Mouse (Mus musculus): ENCODE measurements at regions not wholly inside any gene's neighbourhood (a gene's known extent, or its start where the extent isn't known, plus 50 kb on each side); places are given as distances from the start of the nearest gene placed in this dataset.

DNA sequence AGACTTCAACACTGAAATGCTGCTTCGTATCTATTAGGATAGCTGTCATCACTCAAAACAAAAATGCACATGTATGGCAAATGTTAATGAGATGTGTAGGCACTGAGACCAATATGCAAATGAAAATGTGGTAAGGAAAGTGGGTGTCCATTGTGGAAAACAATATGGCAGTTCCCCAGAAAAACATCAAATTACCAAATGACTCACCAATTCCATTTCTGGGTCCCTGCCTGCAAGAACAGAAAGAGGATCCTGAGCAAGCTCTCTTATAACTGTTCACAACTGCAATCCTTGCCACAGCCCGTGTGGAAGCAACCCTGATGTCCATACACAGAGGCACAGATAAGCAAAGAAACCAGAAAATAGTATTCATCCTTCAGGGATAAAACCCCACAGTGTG is 442.0 kb downstream of the Defb40 start:
- DNase-seq: no peak

DNA sequence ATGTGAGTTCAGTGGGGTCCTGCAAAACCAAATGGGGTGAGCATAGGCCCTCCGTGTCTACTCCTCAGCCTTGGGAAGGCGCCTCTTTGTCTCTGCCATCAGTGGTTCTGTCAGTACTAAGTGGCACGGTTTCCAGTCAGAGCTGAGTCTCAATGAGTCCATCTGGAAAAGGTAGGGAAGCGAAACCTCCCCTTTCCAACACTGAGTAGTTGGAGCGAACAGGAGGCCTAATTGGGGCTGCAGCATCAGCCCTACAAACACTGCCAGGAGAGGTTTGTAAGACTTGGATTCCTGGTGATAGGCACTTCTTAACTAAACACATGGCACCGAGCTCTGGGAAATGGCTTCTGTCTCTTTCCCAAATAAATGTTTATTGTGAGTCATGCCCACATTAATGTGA is 449.9 kb downstream of the Defb40 start:
- DNase-seq: no peak

DNA sequence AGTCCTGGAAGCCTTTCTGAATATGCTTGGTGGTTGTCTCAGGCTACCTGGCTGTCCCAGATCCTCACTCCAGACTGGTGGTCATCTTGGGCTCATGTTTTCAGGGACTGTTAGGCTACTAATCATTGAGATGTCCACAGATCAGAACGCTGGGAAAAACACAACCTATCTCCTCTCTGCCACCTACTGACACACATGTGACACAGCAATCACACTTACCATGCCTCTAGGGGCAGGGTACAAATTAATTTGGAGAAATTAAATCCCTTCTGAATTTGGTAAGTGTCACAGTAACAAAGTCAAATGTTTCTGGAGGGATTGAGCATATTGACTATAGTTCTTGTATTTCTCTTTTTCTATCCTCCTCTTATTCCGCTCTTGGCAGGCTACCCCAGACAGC is 465.6 kb downstream of the Defb40 start:
- no peak for DNase-seq

DNA sequence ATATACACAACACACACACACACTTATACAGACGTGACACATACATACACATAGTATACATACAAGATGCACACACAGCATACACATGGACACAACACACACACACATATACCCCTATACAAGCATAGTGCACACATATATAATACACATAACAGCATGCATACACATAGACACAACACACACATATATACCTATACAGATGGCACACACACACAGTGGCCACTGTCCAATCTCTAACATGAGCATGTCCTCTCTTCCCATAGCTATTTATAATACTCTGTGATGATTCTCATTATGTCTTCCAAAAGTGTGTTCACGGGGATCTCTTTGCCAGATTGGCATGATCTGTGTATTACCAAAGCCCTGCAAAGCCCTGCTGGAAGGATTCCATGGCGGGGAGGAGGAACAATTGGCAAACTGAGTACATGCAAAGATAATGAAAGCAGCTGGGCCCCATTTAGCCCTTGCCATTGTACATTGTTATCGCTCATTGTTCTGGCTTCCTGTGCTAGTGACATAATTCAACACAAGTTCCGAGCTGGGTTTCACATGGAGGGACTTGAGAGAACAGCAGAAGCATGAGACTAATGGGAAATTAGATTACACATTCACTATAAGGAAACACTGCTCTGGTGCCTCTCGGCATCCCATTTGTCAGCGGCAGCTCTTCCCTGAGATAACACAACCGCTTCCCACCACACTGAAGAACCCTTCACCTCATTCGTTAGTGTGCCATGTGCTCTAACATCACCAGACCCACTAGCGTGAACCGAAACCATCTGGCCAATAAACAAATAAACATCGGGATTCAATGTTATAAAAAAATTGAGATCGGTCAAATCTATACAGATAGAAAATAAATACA is 471.7 kb downstream of the Defb40 start:
- no peak for DNase-seq

DNA sequence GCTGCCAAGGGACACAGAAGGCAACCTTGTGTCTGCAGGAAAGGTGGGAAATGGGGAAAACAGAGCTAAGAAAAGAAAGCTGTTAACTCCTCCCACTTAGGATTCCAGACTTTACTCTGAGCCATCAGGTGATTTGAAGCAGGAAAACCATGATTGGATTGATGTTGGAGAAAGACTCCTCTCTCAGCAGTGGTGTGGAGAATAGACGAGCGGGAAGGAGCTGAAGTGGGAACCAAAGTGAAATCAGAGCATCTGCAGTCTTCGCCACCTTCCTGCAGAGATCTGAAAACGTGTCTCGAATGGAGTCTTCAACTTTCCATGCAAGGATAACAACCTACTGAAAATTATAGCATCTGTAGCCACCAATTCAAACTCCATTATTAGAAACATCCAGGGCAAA is 487.4 kb downstream of the Defb40 start:
- DNase-seq: no peak

DNA sequence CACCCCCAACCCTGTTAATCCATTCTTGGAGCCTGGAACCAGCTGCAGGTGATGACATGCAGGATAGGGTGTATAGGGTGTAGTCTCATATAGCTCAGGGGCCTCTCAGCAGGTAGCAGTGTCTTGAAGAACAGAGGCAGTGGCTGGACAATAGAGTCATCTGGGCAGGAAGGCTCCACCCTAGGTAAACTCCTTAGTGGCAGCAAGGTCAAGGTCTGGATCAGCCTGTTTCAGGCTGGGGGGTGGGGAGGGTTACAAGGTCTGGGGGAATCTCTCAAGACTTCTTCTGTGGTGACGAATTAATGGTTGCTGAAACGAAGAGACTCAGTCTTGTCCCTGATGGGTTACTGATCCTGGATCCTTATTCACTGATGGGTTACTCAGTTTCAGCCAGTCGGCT is 498.0 kb downstream of the Defb40 start:
- DNase-seq: no peak

DNA sequence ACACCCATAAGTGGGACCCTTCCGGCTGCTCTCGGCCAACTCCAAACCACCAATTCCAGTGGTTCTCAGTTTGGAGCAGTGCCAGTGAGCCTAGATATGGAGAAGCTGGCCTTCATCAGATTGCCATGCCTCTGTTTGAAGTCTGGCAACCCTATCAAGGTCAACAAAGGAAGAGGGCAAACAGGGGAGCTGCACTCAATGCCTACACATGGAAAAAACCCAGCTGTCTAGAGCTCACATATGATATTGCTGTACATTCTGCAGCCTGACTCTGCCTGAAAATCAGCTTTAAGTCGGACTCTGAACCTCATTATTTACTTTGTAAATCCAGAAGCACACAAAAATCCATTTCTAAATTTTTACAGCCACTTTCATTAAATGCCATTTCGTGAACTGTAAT is 499.9 kb downstream of the Defb40 start:
- no peak for DNase-seq

DNA sequence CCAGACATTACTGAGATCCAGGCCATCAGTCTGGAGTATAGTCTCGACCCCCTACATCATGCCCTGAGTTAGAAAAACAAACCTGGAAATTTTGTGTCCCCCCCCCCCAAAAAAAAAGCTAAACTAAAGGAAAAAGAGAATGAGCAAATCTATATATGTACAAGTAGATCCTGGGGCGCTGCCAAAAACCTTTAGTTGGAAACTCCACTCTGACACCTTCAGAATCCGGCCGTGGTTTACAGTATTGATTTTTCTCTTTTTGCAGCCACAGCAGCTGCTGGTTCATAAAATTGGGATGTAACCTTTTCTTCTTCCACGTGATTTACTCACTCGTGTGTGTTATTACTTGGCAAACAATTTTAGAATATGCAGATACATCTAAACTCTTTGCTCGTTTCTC is 510.5 kb downstream of the Defb40 start:
- DNase-seq: no peak

DNA sequence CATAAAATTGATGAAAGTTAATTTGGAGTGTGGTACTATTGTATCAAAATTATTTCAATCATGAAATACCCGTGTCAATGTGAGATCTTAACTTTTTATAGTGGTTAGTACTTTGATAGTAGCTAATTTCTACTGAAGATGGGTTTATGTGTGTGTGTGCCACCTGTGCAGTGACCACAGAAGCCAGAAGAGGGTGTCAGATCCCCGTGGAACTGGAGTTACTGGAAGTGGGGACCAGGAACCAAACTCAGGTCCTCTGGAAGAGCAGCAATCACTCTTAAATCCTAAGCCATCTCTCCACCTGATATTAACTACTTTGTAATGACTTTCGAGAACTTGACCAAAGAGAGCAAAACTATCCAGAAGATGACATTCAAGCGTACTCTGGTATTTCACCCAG is 517.4 kb downstream of the Defb40 start:
- DNase-seq: no peak

DNA sequence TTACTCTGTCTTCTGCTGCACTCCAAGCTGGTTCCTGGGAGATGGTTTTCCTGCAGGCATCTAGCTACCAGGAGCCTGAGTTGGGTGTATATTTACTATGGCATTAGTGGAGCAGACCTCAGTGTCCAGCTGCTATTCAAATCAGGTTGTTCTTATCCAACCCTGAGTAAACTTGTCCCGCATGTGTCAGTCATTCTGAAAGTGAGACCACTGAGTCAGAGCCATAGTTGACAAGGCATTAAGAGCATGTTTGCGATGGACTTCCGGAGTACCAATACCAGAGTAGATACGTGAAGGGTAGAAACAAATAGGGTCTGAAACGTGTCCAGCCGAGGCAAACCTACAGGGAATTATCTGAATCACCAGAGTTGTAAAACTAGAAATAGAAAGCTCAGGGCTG is 520.6 kb downstream of the Defb40 start:
- DNase-seq: no peak

DNA sequence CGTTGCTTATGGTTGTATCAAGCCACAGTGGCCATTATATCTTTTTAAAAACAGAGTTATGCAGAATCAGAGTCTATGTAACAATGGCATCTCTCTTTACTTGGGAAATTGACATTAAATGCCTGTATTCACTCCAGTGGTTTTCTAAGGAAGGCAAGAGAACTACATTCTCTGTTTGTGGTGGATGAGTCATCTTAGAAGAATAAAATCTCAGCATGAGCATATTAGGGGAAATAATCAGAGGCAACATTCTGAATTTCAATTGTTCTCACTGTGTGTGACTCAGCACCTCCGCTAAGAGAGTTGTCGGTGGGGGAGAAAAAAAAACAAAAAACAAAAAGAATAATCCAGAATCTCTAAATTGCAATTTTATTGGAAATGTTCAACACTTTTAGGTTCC is 529.0 kb downstream of the Defb40 start:
- no peak for DNase-seq

DNA sequence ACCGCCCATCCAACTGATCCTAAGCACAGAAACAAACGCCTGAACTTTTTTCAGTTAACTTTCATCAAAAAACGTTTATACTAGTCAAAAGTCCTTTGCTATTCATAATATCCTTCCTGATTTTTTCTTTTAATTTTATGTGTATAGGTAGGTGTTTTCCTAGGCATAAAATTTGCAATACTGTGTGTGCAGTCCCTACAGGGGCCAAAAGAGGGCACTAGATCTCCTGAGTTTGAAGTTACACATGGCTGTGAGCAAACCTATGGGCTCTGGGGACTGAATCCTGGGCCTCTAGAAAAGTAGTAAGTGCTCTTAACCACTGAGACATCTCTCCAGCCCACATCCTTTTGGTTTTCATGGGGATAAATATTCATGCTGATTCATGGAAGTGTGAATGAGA is 535.8 kb downstream of the Defb40 start:
- DNase-seq: no peak

DNA sequence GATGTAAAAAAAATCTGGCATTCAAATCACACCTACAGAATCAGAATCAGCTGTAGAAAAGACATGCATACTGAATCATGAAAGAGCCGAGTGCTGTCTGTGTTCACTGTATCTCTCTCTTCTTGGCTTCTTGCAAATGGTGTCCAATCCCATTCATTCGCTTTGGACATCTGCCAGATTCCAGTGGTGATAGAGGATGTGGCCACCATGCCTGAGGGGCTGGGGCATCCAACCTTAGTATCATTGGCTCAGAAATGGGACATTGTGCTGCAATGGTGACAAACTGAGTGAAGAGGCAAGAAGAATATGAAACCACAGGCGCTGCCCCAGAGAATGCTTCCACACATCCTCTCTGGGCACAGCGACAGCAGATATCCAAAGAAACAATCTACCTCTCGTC is 555.2 kb downstream of the Defb40 start:
- no peak for DNase-seq

DNA sequence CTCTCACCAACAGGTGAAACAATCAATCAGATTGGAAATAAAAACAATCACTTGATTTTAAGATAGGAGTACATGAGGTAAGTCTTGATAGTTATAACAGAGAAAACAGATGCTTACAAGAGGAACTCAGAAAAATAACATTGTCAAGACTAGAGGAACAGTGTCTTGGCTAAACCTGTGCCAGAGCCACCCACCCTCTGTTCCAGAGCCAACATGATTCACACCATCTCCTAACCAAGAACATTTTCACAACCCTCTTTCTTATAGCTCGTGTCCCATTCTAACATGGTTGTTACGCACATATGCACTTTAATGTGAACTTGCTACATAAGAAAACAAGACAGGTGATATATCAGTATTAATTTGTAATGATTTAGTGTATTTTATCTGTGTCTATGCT is 565.6 kb downstream of the Defb40 start:
- DNase-seq: no peak

DNA sequence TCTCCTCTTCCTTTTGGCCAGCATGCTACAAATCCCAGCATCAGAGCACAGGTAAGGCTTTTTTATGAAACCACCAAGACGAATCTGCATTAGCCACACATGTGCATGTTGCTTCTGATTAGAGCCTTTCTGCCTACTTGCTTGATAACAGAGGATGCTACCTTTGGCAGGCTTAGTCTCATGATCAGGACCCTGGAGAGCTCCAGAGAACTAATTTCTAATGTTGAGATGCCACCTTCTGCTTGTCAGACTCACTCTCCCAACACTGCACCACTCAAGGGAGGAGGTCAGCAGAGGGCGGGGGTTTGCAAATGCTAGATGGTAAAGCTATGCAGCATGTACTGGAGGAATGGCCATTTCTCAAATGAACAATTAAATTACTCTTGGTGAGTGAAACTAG is 571.6 kb downstream of the Defb40 start:
- no peak for DNase-seq

DNA sequence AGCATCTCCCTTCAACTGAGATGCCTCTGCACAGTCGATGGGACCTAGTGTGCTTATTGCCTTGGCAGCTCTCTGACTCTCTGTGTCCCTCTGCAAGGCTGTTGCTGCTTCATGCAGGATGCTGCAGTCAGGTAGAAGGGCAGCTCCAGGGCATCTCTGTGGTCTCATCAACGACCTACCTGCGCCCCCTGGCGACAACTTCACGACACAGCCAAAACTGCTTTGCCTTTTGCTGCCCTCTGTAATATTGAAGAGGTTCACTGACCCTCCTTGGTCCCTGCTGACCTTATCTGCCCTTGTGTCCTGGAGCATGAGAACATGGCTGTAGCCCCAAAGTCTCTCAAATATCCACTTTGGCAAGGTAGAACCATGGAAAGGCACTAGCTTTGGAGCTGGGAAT is 589.7 kb downstream of the Defb40 start:
- DNase-seq: peak; percentile 9

DNA sequence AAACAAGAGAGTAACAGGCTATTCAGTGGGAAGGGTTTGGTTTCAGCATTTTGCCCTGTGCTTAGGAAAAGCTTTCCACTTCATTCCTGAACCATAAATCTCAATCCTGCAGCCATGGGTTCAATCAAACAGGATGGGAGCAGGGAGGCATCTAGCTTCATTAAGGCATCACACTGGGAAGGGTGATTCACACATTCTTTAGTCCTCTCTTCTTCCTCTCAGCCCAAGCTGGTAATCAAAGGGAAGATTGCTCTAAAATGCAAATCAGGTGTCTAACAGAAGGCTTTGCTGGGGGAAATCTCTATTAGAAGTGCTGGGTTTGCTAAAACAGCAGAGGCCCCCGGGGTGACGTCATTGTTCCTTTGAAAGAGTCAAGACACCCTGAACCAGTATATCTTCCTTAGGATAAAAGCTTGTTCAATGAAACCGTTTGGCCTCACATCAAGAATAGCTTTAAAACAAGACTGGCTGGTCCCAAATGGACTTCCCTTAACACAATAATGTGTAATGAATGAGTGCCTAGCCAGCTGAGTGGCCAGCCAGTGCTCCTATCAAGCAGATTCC is 596.4 kb downstream of the Defb40 start:
- no peak for DNase-seq

DNA sequence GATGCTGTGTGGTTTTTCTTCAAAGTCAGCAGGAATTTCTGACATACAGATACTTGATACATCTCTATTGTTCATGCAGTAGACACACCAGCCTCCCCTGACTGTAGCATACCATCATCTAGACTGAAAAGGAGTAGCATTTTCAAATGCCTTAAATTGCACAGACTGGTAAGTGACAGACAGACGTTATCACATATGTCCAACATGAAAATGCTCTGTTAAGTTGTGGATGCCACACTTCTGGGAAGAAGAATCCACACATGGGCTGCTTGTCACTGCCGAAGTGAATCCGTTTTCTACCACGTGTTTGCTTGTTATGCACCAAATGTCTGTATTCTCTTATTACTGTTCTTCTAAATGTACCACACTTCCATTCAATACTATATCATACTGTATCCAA is 629.3 kb downstream of the Defb40 start:
- no peak for DNase-seq

DNA sequence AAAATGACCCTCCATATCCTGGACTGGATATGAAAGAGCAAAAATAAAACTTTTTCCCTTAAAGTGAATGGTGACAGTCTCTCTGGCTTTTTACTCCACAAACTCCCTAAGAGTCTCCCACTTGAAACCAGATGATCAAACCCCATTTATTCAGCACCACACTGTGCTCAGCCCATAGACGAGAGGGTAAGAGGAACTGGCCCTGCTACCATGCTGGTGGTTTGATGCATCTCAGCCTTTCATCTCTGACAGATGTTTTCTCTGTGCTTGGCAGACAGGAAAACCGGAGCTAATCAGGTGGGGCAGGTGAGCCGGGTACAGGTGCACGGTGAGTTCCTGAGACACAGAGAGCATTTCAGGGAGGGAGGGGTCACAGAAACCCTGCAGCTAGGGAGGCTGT is 631.8 kb downstream of the Defb40 start:
- no peak for DNase-seq

DNA sequence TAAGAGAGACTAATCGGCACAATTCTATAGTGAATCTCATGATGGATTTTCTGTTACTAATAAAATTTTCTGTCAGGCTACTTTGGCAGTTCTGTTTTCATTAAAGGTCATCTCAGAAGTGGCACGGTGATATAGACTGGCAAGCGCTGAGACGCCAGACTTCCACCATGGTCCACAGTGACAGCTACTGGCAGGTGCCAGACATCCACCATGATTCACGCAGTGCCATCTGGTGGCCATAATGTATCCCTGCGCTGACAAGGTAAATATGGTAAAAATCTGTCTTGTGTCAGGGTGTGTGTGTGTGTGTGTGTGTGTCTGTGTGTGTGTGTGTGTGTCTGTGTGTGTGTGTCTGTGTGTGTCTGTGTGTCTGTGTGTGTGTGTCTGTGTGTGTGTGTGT is 632.7 kb downstream of the Defb40 start:
- DNase-seq: peak; percentile 13

DNA sequence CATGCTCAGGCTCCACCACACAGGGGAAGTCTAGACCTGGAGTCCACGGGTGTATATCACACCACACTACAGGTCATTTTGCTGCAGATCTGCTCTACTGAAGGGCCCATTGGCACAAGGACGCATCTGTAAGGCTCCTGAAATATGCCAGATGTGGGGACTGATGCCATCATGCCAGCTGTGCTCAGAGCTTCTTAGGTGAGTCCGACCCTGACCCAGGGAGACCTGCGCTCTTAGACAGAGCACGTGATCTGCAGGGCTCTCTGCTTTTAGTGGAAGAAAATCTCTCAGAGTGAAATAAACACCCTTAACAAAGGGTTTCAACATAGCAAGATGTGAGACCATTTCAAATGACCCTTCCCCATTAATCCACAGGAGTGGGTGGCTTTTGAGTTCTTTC is 633.2 kb downstream of the Defb40 start:
- DNase-seq: no peak

DNA sequence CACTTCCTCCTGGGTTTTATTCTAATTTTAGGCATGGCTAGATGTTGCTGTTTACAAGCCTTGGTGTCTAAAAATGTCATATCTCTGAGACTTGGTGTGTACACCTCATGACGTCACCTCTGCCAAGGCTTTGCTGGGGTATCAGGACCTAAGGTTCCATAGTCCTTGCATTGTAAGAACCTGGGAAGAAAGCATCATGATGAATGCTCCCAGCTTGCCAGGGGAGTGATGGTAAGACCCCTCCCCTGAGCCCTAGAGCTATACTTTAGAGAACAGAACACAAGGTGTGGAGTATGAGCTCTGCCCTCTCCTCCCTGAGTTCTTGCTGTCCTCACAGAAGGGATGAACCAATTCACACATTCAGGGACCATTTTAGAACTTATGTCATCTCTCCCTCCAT is 642.5 kb downstream of the Defb40 start:
- no peak for DNase-seq

DNA sequence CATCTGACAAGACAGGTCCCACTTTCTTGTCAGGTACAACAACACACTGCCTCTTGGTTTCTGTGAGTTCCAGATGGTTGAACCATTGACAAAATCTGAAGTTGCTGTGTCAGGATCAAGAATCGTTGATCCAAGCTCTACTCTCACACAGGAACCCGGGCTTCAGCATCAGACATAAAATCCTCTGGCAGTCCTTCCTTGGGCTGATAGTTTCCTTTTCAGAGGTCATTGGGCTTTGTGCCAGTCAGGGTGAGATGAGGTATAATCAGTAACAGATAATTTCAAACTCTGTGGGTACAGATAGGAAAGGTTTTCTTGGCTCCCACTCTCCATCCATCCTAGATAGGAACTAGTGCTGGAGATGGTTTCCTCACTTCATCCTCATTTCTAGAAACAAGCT is 649.5 kb downstream of the Defb40 start:
- DNase-seq: no peak

DNA sequence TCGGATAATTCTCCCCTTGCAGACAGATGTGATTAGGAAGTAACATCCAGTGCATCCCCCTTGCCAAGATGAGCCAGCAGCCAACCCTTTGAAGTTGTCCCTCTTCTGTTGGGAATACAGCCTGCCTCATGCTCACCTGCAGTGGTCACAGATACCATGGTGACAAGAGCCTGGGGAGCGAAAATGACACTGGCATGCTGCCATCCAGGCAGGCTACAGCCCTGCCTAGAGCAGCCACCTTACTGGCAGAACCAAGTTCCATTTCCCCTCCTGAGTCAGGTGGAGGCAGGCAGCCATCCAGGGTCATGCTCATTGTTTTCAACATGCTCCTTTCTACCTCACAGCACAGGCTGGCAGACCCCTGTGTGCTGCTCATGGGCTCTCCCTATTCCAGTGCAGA is 661.6 kb downstream of the Defb40 start:
- no peak for DNase-seq

Data from adrenal gland, adult 2 months (tissue).